Mouse (Mus musculus) kidney, embryonic 14.5 days (tissue): ENCODE results near the gene Kcnk2. TPM values are rescaled to one million over a fixed set of nuclear protein-coding genes. Genes with fewer than 3 reads are reported as not detected.

Experiments used
- ATAC-seq: fragments of 200-750 bp; cut with Nextera tagmentation; 2 replicates; pipeline ENCODE4 v1.8.0; 2017; ENCODE audit warnings: moderate number of reproducible peaks, mild to moderate bottlenecking, moderate TSS enrichment, moderate library complexity; ENCODE audit not compliant: low FRiP score, low TSS enrichment
- H3K27ac ChIP-seq: fragments of 300-500 bp; sonication (generic); 2 replicates; pipeline ENCODE4 v1.5.1; 2014; ENCODE audit warnings: low read depth, mild to moderate bottlenecking, low read length, moderate library complexity, mixed read lengths
- H3K27me3 ChIP-seq: fragments of 300-500 bp; sonication (generic); 2 replicates; pipeline ENCODE4 v1.6.1; 2014; ENCODE audit warnings: mild to moderate bottlenecking, low read length; ENCODE audit not compliant: control insufficient read depth, insufficient read depth
- H3K36me3 ChIP-seq: fragments of 300-500 bp; sonication (generic); 2 replicates; pipeline ENCODE4 v1.6.1; 2014; ENCODE audit warnings: low read length, mixed read lengths; ENCODE audit not compliant: control insufficient read depth, insufficient read depth
- H3K4me1 ChIP-seq: fragments of 300-500 bp; sonication (generic); 2 replicates; pipeline ENCODE4 v1.6.1; 2014; ENCODE audit warnings: low read length, mixed read lengths; ENCODE audit not compliant: control insufficient read depth, insufficient read depth
- H3K4me2 ChIP-seq: fragments of 300-500 bp; sonication (generic); replicated peaks from 2 replicates; pipeline ENCODE4 v1.6.1; 2014; ENCODE audit warnings: low read depth, mild to moderate bottlenecking, low read length
- H3K4me3 ChIP-seq: fragments of 300-500 bp; sonication (generic); 2 replicates; pipeline ENCODE4 v1.5.1; 2014; ENCODE audit warnings: mild to moderate bottlenecking, low read length
- H3K9ac ChIP-seq: fragments of 300-500 bp; sonication (generic); 2 replicates; pipeline ENCODE4 v1.6.1; 2014; ENCODE audit warnings: low read depth, mild to moderate bottlenecking, low read length, moderate library complexity
- H3K9me3 ChIP-seq: fragments of 300-500 bp; sonication (generic); 2 replicates; pipeline ENCODE4 v1.6.1; 2016; ENCODE audit warnings: low read length; ENCODE audit not compliant: control insufficient read depth
- WGBS: fragments of 180-500 bp; shearing (Covaris S2); extraction: QIAGEN DNeasy Blood & Tissue Kit; methylation state at CpG from one replicate; pipeline ENCODE4 v1.1.7; 2014; 5-methylcytosine and 5-hydroxymethylcytosine counted together
- polyA plus RNA-seq: library from polyadenylated mRNA; unstranded; fragments of >200 nt; fragmentation: Nextera tagmentation; extraction: Ambion mirVana; gene quantifications from 2 replicates; pipeline ENCODE4 v1.2.1, GENCODE M21; 2014

The Kcnk2 gene
- polyA plus RNA-seq, 1 experiment from 2014 or later = 2.2 TPM

DNA sequence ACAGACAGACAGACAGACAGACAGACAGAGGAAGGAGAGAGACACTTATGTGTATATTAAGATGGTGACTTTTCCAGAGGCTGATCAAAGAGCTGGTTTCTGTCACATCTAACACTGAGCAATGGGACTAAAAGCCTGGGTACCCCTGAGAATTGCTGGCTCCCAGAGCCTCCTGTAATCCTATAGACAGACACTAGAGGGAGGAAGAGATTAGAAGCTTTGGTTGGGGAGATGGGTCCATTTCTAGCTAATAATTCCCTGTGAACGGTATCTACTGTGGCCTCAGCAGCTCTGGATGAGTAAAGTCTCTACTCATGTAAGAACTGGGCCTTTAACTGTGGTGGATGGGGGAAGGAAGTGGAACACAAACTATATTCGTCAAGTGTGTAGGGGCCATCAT, 86.2 kb downstream of the Kcnk2 start:
- Histone ChIP-seq H3K27ac (no peak overlapping the region), H3K36me3 (no peaks in the 10 kb centered on the region), H3K9ac (no peak overlapping the region), H3K4me1 (no peaks in the 10 kb centered on the region), H3K4me3 (no peak overlapping the region), H3K27me3 (no peaks in the 10 kb centered on the region), H3K4me2 (no peak overlapping the region), H3K9me3 (no peaks in the 10 kb centered on the region)
- whole genome bisulfite sequencing = 48% methylated on average over 2 of the region's 2 CpGs
- no peak for ATAC-seq

- H3K27me3 ChIP-seq = no peaks in the 10 kb centered on the region
- H3K4me2 ChIP-seq = no peak overlapping the region
- H3K4me1 ChIP-seq = no peaks in the 10 kb centered on the region
- no peak overlapping the region for H3K27ac ChIP-seq
- no peak for ATAC-seq
- H3K36me3 ChIP-seq = no peaks in the 10 kb centered on the region
- 65% methylated on average over 6 of the region's 6 CpGs for WGBS
- no peak overlapping the region for H3K4me3 ChIP-seq
- no peaks in the 10 kb centered on the region for H3K9me3 ChIP-seq
- H3K9ac ChIP-seq = no peak overlapping the region
These were observed 87.6 kb downstream of the Kcnk2 start for GRCm38 (mm10) chr1:189314495-189314894.

DNA sequence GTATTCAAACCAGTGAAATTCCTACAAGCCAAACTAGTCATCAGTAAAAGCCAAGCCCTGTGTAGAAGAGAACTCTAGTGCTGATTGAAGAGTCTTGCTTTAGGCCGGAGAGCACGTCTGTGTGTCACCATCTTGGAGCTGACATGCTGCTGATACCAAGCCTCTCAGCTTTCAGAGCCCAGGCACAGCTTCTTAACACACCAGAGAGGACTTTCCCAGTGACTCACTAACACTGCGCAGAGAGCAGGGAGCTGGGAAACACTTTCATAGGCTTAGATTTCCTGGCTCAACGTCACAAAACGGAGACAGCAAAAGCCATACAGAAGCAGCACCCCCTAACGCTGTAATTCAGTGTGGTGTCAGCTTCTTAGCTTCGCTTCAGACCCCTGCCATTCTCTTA, 88.3 kb downstream of the Kcnk2 start:
- no peak for ATAC-seq
- no peaks in the 10 kb centered on the region for H3K4me1 ChIP-seq
- WGBS = 74% methylated on average over 7 of the region's 7 CpGs
- no peak overlapping the region for H3K9ac ChIP-seq
- no peaks in the 10 kb centered on the region for H3K36me3 ChIP-seq
- H3K4me3 ChIP-seq = no peak overlapping the region
- H3K27ac ChIP-seq = no peak overlapping the region
- H3K27me3 ChIP-seq = no peaks in the 10 kb centered on the region
- H3K4me2 ChIP-seq = no peak overlapping the region
- H3K9me3 ChIP-seq = no peaks in the 10 kb centered on the region

DNA sequence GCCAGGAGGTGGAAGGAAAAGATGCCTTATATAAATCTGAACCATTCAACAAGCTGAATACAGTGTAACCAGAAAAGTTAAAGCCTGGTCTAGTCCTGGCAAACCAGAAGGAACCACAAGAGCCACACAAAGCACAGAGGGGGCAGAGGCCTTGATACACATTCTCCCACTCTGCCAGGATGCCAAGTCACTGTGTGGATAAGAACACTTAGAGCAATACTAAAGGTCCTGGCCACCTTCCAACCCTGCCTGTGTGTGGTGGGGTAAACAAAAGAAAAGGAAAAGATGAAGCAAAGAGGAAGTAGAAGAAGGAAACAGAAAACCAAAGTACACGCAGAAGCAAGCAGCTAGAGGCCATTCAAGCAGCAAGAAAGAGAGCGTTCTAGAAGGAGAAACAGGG, 91.9 kb downstream of the Kcnk2 start:
- H3K4me2 ChIP-seq = no peak overlapping the region
- no peak overlapping the region for H3K9ac ChIP-seq
- H3K9me3 ChIP-seq = no peaks in the 10 kb centered on the region
- no peak for ATAC-seq
- H3K27ac ChIP-seq = no peak overlapping the region
- 78% methylated on average over 2 of the region's 2 CpGs for WGBS
- no peaks in the 10 kb centered on the region for H3K4me1 ChIP-seq
- H3K4me3 ChIP-seq = no peak overlapping the region
- no peaks in the 10 kb centered on the region for H3K27me3 ChIP-seq
- no peaks in the 10 kb centered on the region for H3K36me3 ChIP-seq

DNA sequence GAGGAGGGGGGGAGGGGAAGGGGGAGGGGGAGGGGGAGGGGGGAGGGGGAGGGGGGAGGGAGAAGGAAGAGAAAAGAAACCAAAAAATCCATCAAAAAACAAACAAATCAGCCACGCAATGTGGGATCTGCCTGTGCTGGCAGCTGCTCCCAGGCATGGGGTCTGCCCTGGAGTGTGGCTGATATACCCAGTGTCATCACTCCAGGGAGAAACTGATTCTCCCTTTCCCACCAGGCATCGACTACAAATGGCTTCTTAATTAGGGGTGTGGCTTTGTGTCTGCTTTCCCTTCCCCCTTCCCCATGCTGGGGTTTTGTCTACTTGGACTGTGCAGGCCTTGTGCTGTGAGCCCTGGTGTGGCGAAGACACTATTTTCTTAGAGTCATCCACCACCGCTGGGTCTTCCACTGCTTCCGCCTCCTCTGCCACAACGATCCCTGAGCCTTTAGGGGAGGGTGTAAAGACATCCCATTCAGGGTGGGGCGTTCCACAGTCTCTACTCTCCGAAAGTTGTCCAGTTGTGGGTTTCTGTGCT, 97.0 kb downstream of the Kcnk2 start:
- Histone ChIP-seq H3K36me3 (no peaks in the 10 kb centered on the region), H3K4me1 (no peaks in the 10 kb centered on the region), H3K9ac (no peak overlapping the region), H3K4me3 (no peak overlapping the region), H3K27ac (no peak overlapping the region), H3K9me3 (no peaks in the 10 kb centered on the region), H3K27me3 (no peaks in the 10 kb centered on the region), H3K4me2 (no peak overlapping the region)
- WGBS = 75% methylated on average over 8 of the region's 8 CpGs
- no peak for ATAC-seq

DNA sequence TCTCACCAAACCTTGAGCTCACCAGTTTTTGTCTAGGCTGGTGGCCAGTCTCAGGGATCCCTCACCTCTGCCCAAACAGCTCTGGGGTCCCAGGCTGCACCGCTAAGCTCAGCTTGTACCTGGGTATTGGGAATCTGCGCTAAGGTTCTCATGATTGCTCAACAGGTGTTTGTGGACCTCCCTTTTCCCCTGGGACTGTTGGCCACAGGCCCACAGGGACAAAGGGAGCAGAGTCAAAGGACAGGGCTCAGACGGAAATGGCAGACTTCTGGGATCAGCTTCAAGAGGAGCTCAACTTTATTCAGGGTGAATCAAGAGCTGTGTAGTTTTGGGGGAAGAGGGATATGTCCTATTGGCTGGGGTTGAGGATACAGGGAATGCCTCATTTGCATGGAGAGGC, 99.1 kb downstream of the Kcnk2 start:
- WGBS = 86% methylated on average over 3 of the region's 3 CpGs
- Histone ChIP-seq H3K27me3 (no peaks in the 10 kb centered on the region), H3K9ac (no peak overlapping the region), H3K27ac (no peak overlapping the region), H3K36me3 (no peaks in the 10 kb centered on the region), H3K4me3 (no peak overlapping the region), H3K4me2 (no peak overlapping the region), H3K4me1 (no peaks in the 10 kb centered on the region), H3K9me3 (no peaks in the 10 kb centered on the region)
- ATAC-seq = no peak

DNA sequence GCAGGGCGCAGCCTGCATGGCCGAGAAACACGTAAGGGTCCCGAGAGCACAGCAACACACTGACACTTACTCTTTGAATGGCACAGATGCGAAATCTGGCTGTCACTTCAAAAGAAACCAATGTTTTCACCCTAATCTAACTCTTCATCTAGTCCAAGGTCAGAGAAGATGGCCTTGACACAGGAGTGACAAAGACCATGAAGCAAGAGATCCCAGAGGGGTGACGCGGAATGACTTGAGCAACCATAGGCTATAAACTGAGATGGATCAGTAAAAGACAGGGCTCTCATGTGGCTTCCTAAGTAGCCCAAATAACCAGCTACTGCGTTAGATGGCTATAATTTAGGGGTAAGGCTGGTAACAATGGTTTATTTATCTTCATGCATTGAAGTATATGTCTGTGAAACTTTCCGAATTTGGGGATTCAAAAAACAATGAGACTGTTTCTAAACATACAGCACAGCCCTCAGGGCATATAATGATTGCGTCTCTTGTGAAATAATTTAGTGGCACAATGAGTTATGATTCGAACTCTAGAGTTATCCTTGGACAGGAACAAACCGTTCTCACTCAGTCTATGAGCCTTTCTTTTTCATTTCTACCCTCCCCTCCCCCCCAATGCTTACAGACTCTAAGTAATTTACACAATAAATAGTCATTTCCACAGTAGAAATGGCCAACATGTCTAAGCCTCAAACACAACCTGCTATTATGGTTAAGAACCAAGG, 108.2 kb downstream of the Kcnk2 start:
- no peaks in the 10 kb centered on the region for H3K9me3 ChIP-seq
- no peak overlapping the region for H3K27ac ChIP-seq
- H3K4me1 ChIP-seq = no peaks in the 10 kb centered on the region
- WGBS = 75% methylated on average over 12 of the region's 12 CpGs
- no peak overlapping the region for H3K4me3 ChIP-seq
- H3K36me3 ChIP-seq = no peaks in the 10 kb centered on the region
- ATAC-seq = no peak
- no peak overlapping the region for H3K9ac ChIP-seq
- H3K27me3 ChIP-seq = no peaks in the 10 kb centered on the region
- H3K4me2 ChIP-seq = no peak overlapping the region

DNA sequence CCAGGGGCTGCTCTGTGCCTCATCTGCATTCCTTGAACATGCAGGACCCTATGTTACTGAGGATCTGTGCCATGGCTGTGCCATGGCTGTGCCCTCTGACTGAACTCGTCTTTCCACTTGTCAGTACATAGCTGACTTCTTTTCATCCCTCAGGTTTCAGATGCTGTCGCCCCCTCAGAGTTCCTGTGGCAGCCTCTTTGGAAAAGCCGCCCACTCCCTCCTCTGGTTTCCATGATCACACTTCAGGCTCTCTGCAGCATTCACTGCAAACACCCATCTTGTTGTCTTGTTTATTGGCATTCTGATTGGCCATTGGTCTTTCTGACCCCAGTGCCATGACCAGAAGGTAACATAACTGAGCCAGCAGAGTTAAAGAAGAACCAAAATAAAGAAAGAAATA, 111.2 kb downstream of the Kcnk2 start:
- Histone ChIP-seq H3K4me3 (no peak overlapping the region), H3K27me3 (no peaks in the 10 kb centered on the region), H3K9ac (no peak overlapping the region), H3K27ac (no peak overlapping the region), H3K36me3 (no peaks in the 10 kb centered on the region), H3K4me2 (no peak overlapping the region), H3K4me1 (no peaks in the 10 kb centered on the region), H3K9me3 (no peaks in the 10 kb centered on the region)
- WGBS = 48% methylated on average over 3 of the region's 3 CpGs
- ATAC-seq = no peak

DNA sequence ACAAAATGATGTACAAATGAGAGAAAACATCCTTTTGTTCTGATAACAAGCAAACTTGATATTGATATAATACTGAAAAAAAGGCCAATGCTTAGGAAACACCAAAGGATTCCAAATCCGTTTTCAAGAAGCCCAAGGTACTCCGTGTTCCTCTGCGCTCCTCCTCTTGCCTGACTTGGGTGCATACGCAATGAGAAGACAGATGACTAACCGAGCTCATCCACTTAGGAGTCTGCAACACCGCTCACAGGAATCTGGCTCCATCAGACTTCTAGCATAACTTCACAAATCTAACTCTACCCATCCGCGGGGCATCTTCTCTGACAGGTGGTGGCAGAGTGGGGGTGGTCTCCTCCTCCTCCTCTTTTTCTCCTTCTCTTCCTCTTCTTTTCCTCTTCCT, 113.1 kb downstream of the Kcnk2 start:
- no peak overlapping the region for H3K9ac ChIP-seq
- no peaks in the 10 kb centered on the region for H3K4me1 ChIP-seq
- no peak for ATAC-seq
- H3K27ac ChIP-seq = no peak overlapping the region
- H3K4me2 ChIP-seq = no peak overlapping the region
- WGBS = 91% methylated on average over 8 of the region's 8 CpGs
- H3K27me3 ChIP-seq = no peaks in the 10 kb centered on the region
- H3K4me3 ChIP-seq = no peak overlapping the region
- H3K36me3 ChIP-seq = no peaks in the 10 kb centered on the region
- H3K9me3 ChIP-seq = no peaks in the 10 kb centered on the region
